Mouse (Mus musculus) ES-CJ7 (cell line): Measurements from ENCODE around the gene Zfp81.
A peak's percentile ranks its signal among the peaks of the same experiment; 100 is the strongest.
"Not testable (repeated sequence)": the region's sequence is repeated elsewhere in the genome, so short reads cannot be mapped to it uniquely, and the experiment has no call there.

Experiments
- DNase-seq: peaks from one replicate; pipeline ENCODE4 v3.0.0; 2011; ENCODE audit warnings: low read depth, low spot score

The Zfp81 gene

DNA sequence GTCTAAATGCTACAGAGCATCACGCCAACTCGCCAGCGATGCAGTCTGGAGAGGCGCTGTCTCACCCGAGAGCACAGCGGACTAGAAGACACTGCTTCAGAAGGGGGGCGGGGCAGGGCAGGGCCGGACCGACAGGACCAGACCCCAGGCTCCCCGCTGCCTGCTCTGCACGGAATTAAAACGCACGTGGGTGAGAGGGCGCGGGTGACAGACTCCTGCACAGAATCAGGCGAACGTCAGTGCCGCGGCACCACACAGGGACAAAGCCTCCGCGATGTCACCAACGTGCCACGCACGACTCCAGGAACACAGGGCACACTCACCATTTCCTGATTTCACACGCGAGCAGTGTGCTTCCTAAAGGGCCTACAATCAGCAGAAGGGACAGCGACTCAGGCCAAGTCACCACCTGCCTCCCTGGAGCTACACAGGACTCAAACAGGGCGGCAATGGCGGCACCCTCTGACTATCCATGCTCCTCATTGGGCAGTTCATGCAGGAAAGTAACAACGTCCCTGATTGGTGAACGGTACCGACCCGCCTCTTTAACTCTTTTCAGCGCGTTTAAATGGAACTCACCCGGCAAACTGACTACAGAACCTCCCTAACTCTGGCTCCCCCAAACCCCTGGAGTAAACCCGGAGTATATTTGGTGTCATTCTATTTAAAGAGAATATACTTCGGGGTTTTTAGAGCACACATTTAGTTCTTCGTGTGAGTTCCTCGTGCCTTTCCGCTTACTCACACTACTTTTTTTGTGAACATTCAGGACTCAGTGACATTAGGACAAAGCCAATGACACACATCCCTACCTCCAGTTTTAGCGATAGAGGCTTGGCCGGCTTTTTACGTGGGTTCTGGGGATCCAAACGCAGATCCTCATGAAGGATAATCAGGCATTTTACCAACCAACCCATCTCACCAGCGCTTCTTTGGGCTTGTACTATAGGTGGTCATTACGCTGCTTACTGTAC is at the start of gene Zfp81:
Gene Zfp81, minus strand, starts transcription at position 468 of the 974 bp plus-strand sequence.
- DNase-seq, result peak; percentile 94

DNA sequence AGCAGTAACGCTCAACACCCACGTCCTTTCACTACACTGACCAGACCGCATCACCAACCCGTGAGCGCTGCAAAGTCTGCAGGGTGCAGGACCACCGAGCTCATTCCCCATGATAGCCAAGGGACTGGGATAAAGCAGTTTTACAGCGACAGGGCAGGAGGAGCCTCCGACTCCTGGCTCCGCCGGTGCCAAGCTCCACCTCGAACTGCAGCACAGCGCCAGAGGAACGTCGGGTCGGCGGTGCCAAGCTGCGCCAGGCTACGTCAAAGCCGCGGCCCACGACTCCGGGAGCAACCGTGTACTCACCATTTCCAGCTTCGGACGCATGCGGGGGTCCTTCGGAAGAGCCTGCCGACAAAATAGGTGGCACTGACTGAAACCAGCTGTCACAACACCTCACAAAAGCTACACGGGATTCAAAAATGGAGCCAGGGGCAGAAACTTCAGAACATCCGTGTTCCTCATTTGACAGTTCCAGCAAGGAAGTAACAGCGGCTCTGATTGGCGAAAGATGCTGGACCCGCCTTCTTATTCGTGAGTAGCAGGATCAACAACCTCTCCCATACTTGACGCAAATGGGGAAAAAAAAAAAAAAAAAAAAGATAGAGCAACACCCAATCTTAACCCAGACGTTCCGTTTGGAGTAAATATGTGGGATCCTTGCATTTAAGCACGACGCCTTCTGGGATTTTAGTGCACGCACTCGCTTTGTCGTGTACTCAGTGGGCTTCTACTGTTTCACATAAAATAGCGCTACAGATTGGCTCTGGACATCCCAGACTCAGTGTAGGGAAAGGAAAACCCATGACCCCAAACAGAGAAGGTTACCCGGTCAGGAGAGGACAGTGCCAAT is 35.7 kb upstream of the Zfp81 start, which contains the start of gene Zfp101:
Gene Zfp101, minus strand, starts transcription at position 460 of the 853 bp plus-strand sequence.
- DNase-seq, result peak; percentile 95

DNA sequence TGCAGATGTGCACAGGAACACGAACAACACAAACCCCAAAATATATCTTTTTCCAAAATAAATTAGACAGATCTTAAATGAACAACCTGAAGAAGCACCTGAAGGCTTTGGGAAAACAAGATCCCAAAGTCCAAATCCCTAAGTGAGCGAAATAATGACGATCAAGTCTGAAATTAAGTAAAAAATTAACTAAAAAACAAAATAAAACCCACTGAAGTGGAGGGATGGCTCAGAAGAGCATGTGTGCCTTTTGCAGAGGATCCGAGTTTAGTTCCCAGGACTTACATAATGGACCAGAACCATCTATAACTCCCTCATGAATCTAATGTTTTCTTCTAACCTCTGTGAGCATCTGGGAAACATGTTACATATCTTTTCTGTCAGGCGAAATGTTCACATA is 33.6 kb upstream of the Zfp81 start:
- no peak for DNase-seq

DNA sequence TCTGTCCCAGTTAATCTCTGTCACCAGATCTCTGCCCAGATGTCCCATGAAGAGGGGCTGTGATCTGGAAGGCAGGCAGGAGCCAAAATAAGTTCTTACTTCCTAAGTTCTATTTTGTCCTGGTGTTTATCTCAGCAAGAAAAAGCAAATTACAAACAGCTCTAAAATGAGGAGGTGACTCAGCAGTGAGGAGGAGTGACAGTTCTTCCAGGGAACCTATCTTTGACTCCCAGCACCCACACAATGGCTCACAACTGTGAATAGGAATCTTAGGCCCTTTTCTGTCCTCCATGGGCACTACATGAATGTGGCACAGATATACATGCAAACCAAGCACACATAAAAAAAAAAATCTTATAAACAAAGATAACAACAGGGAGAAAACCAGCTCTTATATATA is 27.0 kb upstream of the Zfp81 start:
- no peak for DNase-seq

DNA sequence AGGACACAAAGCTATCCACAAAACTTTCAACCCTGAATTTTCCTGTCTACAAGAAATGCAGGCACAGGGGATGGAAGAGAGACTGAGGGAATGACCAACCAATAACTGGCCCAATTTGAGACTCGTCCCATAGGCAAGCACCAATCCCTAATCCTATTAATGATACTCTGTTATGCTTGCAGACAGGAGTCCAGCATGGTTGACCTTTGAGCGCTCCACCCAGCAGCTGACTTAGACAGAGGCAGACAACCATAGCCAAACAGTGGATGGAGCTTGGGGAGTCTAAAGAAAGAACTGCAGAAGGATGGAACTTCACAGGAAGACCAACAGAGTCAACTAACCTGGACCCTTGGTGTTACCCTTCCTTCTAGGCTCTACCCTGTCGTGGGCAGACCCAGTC is 14.1 kb upstream of the Zfp81 start:
- no peak for DNase-seq

DNA sequence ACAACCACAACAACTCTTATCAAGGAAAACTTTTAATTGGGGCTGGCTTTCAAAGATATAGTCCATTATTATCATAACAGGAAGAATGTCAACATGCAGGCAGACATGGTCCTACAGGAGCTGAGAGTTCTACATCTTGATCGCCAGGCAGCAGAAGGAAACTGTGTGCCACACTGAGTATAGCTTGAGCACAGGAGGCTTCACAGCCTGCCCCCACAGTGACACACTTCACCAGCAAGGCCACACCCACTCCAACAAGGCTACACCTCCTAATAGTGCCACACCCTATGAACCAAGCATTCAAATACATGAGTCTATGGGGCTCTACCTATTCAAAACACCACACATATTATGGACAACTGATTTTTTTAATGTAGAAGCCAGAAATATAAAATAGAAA is 5.7 kb downstream of the Zfp81 start:
- peak; percentile 19 for DNase-seq

DNA sequence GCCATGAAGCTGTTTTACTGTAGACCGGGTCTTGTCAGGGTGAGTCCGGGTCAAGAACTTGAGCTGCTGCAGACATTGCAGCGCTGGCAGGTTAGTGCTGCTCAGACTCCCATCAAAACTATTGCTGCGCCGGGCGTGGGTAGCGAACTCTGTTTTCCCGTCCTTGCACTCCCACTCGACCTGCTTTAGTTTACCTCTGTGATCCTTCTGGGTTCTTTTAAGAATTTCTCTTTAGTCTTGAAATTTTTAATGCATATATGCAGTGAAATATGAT is 68.9 kb downstream of the Zfp81 start:
- DNase-seq, result not testable (repeated sequence)

DNA sequence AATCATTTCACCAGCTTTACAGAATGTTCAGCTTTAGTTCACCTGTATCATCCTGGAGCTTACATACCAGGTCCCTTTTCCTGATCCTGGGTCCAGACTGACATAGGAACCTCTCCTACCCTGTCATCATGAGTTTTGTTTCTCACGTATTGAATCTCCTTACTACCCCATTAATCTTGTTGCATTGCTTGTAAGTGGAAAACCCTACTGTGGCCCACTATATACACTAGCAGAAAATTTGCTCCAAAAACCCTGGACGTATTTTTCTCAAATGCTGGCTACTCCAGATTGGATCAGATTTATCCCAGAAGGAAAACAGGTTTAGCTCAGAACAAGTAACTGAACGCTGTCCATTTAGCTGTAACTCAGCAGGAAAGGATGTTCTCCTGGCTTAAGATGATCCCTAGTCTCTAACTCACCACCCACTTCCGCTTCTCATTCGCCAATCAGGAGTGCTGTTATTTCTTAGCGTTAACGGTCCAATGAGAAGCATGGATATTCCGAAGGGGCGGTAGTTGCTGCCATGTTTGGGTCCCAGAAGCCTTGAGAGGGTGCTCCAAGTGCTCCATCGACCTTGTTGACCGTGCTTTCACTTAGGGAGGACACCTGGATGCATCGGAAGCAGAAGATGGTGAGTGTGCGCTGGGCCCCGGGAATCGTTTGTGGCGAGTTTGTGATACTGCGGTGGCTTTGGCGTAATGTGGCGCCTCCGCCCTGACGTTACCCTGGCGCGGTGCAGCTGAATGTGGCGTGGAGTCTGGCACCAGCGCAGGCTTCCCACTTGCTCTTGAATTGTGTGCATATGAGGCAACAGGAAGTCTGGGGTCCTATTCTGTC is 69.4 kb downstream of the Zfp81 start, which contains the start of gene Zfp955b:
Gene Zfp955b, plus strand, starts transcription at position 506 of the 837 bp plus-strand sequence.
- not testable (repeated sequence) for DNase-seq
